Comparison of ENCODE assay signal across 21 mouse cellular contexts in the genomic region with DNA sequence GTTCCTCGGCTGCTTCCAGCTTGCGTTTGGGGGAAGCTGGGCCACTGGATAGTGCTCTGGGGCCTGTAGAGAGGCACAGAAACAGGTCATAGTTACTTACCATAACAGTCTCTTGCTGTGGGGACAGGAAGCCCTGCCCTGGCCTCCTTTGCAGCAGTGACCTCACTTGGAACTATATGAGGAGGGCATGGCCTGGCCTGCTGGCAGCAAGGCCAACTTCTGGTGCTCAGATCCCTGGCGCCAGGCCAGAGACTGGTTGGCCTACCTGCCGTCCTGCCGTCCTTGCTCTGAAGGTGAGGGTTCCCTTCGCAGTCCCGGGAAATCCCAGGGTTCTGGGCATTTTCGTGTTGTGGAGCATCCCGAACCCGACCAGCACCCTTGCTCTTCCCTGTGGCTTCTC. TPM values are rescaled to one million over a fixed set of nuclear protein-coding genes. Genes with fewer than 3 reads are reported as not detected.
A peak's percentile ranks its signal among the peaks of the same experiment; 100 is the strongest.
DNase-seq lines count a peak whose midpoint lies in the region; ATAC-seq and TF ChIP-seq lines count a peak whose summit lies in the region.
"Had no signal": no experiment of that assay in that cellular context is flagged by ENCODE, and none has a peak within 500 bp of the region (broad histone marks: within the 10 kb centered on the region; RNA-seq: fewer than 3 reads in every experiment).

No protein-coding gene starts in this region.

- no peak overlapping the region for H3K9ac ChIP-seq in heart, adult 2 months (ENCODE audit: low read depth, low read length)
- H3K9ac ChIP-seq in heart, embryonic 11.5 days (ENCODE audit: low read depth, low read length), result no peak overlapping the region
- H3K9ac ChIP-seq: embryonic facial prominence, embryonic 13.5 days; forebrain, postnatal 0 days; hindbrain, embryonic 14.5 days; intestine, embryonic 15.5 days; limb, embryonic 12.5 days had no signal

- no peak overlapping the region for H3K4me2 ChIP-seq in heart, embryonic 11.5 days
- H3K4me2 ChIP-seq: embryonic facial prominence, embryonic 13.5 days; hindbrain, embryonic 14.5 days; intestine, embryonic 15.5 days; limb, embryonic 12.5 days had no signal

- H3K79me2 ChIP-seq in heart, adult 2 months (replicated peaks; ENCODE audit: control insufficient read depth, insufficient read depth, low read length), result no peaks in the 10 kb centered on the region

- no peak for TF ChIP-seq CTCF in heart, adult 2 months (IDR thresholded peaks at IDR 0.05)
- no peak for TF ChIP-seq CTCF in layer of hippocampus, adult 2 months (conservative IDR thresholded peaks at IDR 0.05)

- no peaks in the 10 kb centered on the region; the same call in 1 of the 2 replicates for H3K4me1 ChIP-seq in heart, adult 2 months (ENCODE audit: control insufficient read depth, insufficient read depth, low read length)
- no peaks in the 10 kb centered on the region for H3K4me1 ChIP-seq in heart, embryonic 11.5 days (ENCODE audit: control insufficient read depth, insufficient read depth, low read length)
- H3K4me1 ChIP-seq: embryonic facial prominence, embryonic 13.5 days; intestine, embryonic 15.5 days; limb, embryonic 12.5 days; midbrain, embryonic 10.5 days had no signal

- TF ChIP-seq EP300 in heart, adult 2 months (IDR thresholded peaks at IDR 0.05; ENCODE audit: insufficient read depth, low read depth, low read length), result no peak

- no peak for TF ChIP-seq POLR2A in heart, adult 2 months (IDR thresholded peaks at IDR 0.05; ENCODE audit: insufficient read depth, low read depth, low read length)

- DNase-seq in heart, adult 2 months, result peak; percentile 40 to 49
- DNase-seq in layer of hippocampus, adult 2 months (ENCODE audit: low spot score in 2 of 2), result no peak
- no peak for DNase-seq in layer of hippocampus, adult 8-10 months (ENCODE audit: low spot score in 2 of 2)
- peak; percentile 88 for DNase-seq in cerebellum, adult 11-12 months
- peak; percentile 68 to 70 for DNase-seq in cerebellum, postnatal 10 days
- no peak for DNase-seq in neural tube, embryonic 10.5 days (ENCODE audit: extremely low spot score, low spot score)
- DNase-seq: forebrain, postnatal 0 days; lung, postnatal 36 days; right cerebral cortex, postnatal 4 days; thymus, postnatal 25 days had no signal

- no peak overlapping the region for H3K4me3 ChIP-seq in heart, adult 2 months
- no peak overlapping the region for H3K4me3 ChIP-seq in heart, embryonic 11.5 days (ENCODE audit: low read depth, low read length)
- H3K4me3 ChIP-seq in layer of hippocampus, adult 2 months, result no peak overlapping the region
- H3K4me3 ChIP-seq: embryonic facial prominence, embryonic 13.5 days; intestine, embryonic 15.5 days; limb, embryonic 12.5 days; midbrain, embryonic 10.5 days; myocyte had no signal

- WGBS in heart, adult 2 months, result 70% methylated on average over 10 of the region's 10 CpGs
- 93% methylated on average over 10 of the region's 10 CpGs for WGBS in heart, embryonic 11.5 days (ENCODE audit: insufficient replicate concordance)

- no peak overlapping the region for H3K27ac ChIP-seq in heart, adult 2 months
- H3K27ac ChIP-seq in heart, embryonic 11.5 days (ENCODE audit: low read depth, low read length), result no peak overlapping the region
- H3K27ac ChIP-seq in layer of hippocampus, adult 2 months, result peak overlapping the region; percentile 5; the same call in 1 of the 2 replicates
- H3K27ac ChIP-seq: embryonic facial prominence, embryonic 13.5 days; hindbrain, embryonic 14.5 days; intestine, embryonic 15.5 days; limb, embryonic 12.5 days; midbrain, embryonic 10.5 days had no signal

- intact Hi-C loops in heart, adult 2 months (cut with DNase I), result no loop called here

- H3K9me3 ChIP-seq in heart, embryonic 11.5 days (replicated peaks; ENCODE audit: control insufficient read depth, low read length), result no peaks in the 10 kb centered on the region
- H3K9me3 ChIP-seq: embryonic facial prominence, embryonic 13.5 days; intestine, embryonic 15.5 days; limb, embryonic 12.5 days; midbrain, embryonic 10.5 days had no signal

- H3K36me3 ChIP-seq in heart, adult 2 months (ENCODE audit: control insufficient read depth, insufficient read depth, low read length), result no peaks in the 10 kb centered on the region; the same call in 1 of the 2 replicates
- peaks cover 57% of the 10 kb centered on the region for H3K36me3 ChIP-seq in heart, embryonic 11.5 days (ENCODE audit: control insufficient read depth, insufficient read depth, low read length)

- no peaks in the 10 kb centered on the region for H3K27me3 ChIP-seq in heart, adult 2 months (ENCODE audit: control insufficient read depth, insufficient read depth, low read length)
- no peaks in the 10 kb centered on the region for H3K27me3 ChIP-seq in heart, embryonic 11.5 days (ENCODE audit: control insufficient read depth, insufficient read depth, low read length)
- H3K27me3 ChIP-seq: embryonic facial prominence, embryonic 13.5 days; intestine, embryonic 15.5 days; limb, embryonic 12.5 days; Patski had no signal

- ATAC-seq in heart, embryonic 11.5 days (replicated peaks; ENCODE audit: insufficient number of reproducible peaks, low FRiP score, low TSS enrichment), result no peak
- no peak for ATAC-seq in megakaryocyte-erythroid progenitor cell, adult 5-6 weeks (replicated peaks; ENCODE audit: low FRiP score, low TSS enrichment, poor library complexity, severe bottlenecking)
- ATAC-seq: activated CD4-positive, CD25-positive, alpha-beta regulatory T cell, adult 4 months; forebrain, postnatal 0 days; intestine, embryonic 15.5 days; Patski had no signal

RNA-seq across cellular contexts. Expression of a gene that starts 10.6 kb away (rescaled TPM):
- 1 to 10 TPM; 3.8 to 4.5 TPM for total RNA-seq in heart, adult 2 months (2021)
- polyA plus RNA-seq in heart, adult 2 months (2012; rRNA removed), result 6.9 and 7.1 TPM in 2 replicates
- polyA plus RNA-seq in heart, embryonic 11.5 days (2014; fragmentation: Nextera tagmentation; extraction: Ambion mirVana), result 2.7 and 4.1 TPM in 2 replicates
- total RNA-seq in layer of hippocampus, adult 2 months (2021), result 100 to 1,000 TPM; 338 to 354 TPM
- total RNA-seq in layer of hippocampus, adult 8-10 months (2022), result 100 to 1,000 TPM; 287 to 306 (median 298) TPM
- not detected in 2 replicates for total RNA-seq in megakaryocyte-erythroid progenitor cell, adult 5-6 weeks (2014; fragmentation: Nextera tagmentation)
- total RNA-seq in megakaryocyte-erythroid progenitor cell, adult 5-6 weeks (2017), result not detected in 2 replicates
- total RNA-seq: neutrophil, adult 5-6 weeks had no signal

RNA-seq across cellular contexts. Expression of a gene that starts 22.1 kb away (rescaled TPM):
- total RNA-seq in heart, adult 2 months (2021), result 10 to 100 TPM; 12.7 to 29.3 TPM
- polyA plus RNA-seq in heart, adult 2 months (2012; rRNA removed), result 19.1 and 24.5 TPM in 2 replicates
- polyA plus RNA-seq in heart, embryonic 11.5 days (2014; fragmentation: Nextera tagmentation; extraction: Ambion mirVana), result 15.3 and 17.7 TPM in 2 replicates
- total RNA-seq in layer of hippocampus, adult 2 months (2021), result 100 to 1,000 TPM; 105 to 108 TPM
- 100 to 1,000 TPM; 105 to 117 (median 110) TPM for total RNA-seq in layer of hippocampus, adult 8-10 months (2022)
- total RNA-seq in megakaryocyte-erythroid progenitor cell, adult 5-6 weeks (2014; fragmentation: Nextera tagmentation), result 16.1 and 21.0 TPM in 2 replicates
- total RNA-seq in megakaryocyte-erythroid progenitor cell, adult 5-6 weeks (2017), result 8.4 and 9.6 TPM in 2 replicates

RNA-seq across cellular contexts. Expression of a gene that starts 29.4 kb away (rescaled TPM):
- 1 to 10 TPM in 1 of 2 experiments, under 1 TPM in 1; 0.63 to 1.1 TPM for total RNA-seq in heart, adult 2 months (2021)
- polyA plus RNA-seq in heart, adult 2 months (2012; rRNA removed), result 2.4 and 2.8 TPM in 2 replicates
- polyA plus RNA-seq in heart, embryonic 11.5 days (2014; fragmentation: Nextera tagmentation; extraction: Ambion mirVana), result 0.67 and 0.89 TPM in 2 replicates
- total RNA-seq in layer of hippocampus, adult 2 months (2021), result 1 to 10 TPM; 4.5 to 5.0 TPM
- 1 to 10 TPM; 4.4 to 8.1 (median 6.4) TPM for total RNA-seq in layer of hippocampus, adult 8-10 months (2022)
- total RNA-seq in megakaryocyte-erythroid progenitor cell, adult 5-6 weeks (2014; fragmentation: Nextera tagmentation), result 1.2 and 1.5 TPM in 2 replicates
- 1.1 and 2.5 TPM in 2 replicates for total RNA-seq in megakaryocyte-erythroid progenitor cell, adult 5-6 weeks (2017)

RNA-seq across cellular contexts. Expression of a gene that starts 37.0 kb away (rescaled TPM):
- not detected for total RNA-seq in heart, adult 2 months (2021)
- polyA plus RNA-seq in heart, adult 2 months (2012; rRNA removed), result 0.50 and 0.84 TPM in 2 replicates
- polyA plus RNA-seq in heart, embryonic 11.5 days (2014; fragmentation: Nextera tagmentation; extraction: Ambion mirVana), result 0.93 and 2.0 TPM in 2 replicates
- 1 to 10 TPM in 1 of 2 experiments, under 1 TPM in 1; 0.98 to 1.1 TPM for total RNA-seq in layer of hippocampus, adult 2 months (2021)
- 1 to 10 TPM in 3 of 4 experiments, under 1 TPM in 1; 0.54 to 1.9 (median 1.2) TPM for total RNA-seq in layer of hippocampus, adult 8-10 months (2022)
- total RNA-seq in megakaryocyte-erythroid progenitor cell, adult 5-6 weeks (2014; fragmentation: Nextera tagmentation), result not detected in 2 replicates
- not detected in 2 replicates for total RNA-seq in megakaryocyte-erythroid progenitor cell, adult 5-6 weeks (2017)
- total RNA-seq: neutrophil, adult 5-6 weeks had no signal
- polyA plus RNA-seq: activated CD4-positive, CD25-positive, alpha-beta regulatory T cell, adult 4 months had no signal

RNA-seq across cellular contexts. Expression of a gene that starts 37.2 kb away (rescaled TPM):
- 10 to 100 TPM; 19.6 to 23.1 TPM for total RNA-seq in heart, adult 2 months (2021)
- 35.6 and 36.8 TPM in 2 replicates for polyA plus RNA-seq in heart, adult 2 months (2012; rRNA removed)
- 12.5 and 13.6 TPM in 2 replicates for polyA plus RNA-seq in heart, embryonic 11.5 days (2014; fragmentation: Nextera tagmentation; extraction: Ambion mirVana)
- total RNA-seq in layer of hippocampus, adult 2 months (2021), result 10 to 100 TPM; 34.9 to 36.1 TPM
- total RNA-seq in layer of hippocampus, adult 8-10 months (2022), result 10 to 100 TPM; 31.2 to 36.1 (median 33.9) TPM
- total RNA-seq in megakaryocyte-erythroid progenitor cell, adult 5-6 weeks (2014; fragmentation: Nextera tagmentation), result 13.1 and 25.7 TPM in 2 replicates
- total RNA-seq in megakaryocyte-erythroid progenitor cell, adult 5-6 weeks (2017), result 12.1 and 17.2 TPM in 2 replicates

Comparison
In these comparisons a context has a peak if more than half of its experiments do, and no peak if none do; other contexts are left out.
1. DNase-seq: peak in heart, adult 2 months (2 of 2), cerebellum, adult 11-12 months (single experiment) and cerebellum, postnatal 10 days (2 of 2); none in layer of hippocampus, adult 2 months (0 of 2), layer of hippocampus, adult 8-10 months (0 of 2) and neural tube, embryonic 10.5 days (single experiment).
2. RNA of a gene that starts 10.6 kb away (total RNA-seq): 338 to 354 TPM in layer of hippocampus, adult 2 months and 287 to 306 TPM in layer of hippocampus, adult 8-10 months; 3.8 to 4.5 TPM in heart, adult 2 months and not detected in megakaryocyte-erythroid progenitor cell, adult 5-6 weeks; every median in the first group is over 10 times any median in the second.